Mouse (Mus musculus) liver, embryonic 14.5 days (tissue): ENCODE data around the gene Ehd2. TPM values are rescaled to one million over a fixed set of nuclear protein-coding genes. Genes with fewer than 3 reads are reported as not detected.

Experiments used
- ATAC-seq: fragments of 200-750 bp; cut with Nextera tagmentation; 2 replicates; pipeline ENCODE4 v1.8.0; 2017; ENCODE audit warnings: moderate number of reproducible peaks, mild to moderate bottlenecking, moderate library complexity; ENCODE audit not compliant: insufficient read depth
- DNase-seq, 3 experiments: peaks; one replicate each; pipeline ENCODE4 v3.0.0-alpha.2; 2012 to 2013; ENCODE audit warnings: low read depth in 3 of 3, low spot score in 3 of 3
- H3K27ac ChIP-seq: fragments of 300-500 bp; sonication (generic); 2 replicates; pipeline ENCODE4 v1.5.1; 2014; ENCODE audit warnings: moderate library complexity, mild to moderate bottlenecking, control low read depth, inconsistent platforms
- H3K27me3 ChIP-seq: fragments of 300-500 bp; sonication (generic); 2 replicates; pipeline ENCODE4 v1.6.1; 2014; ENCODE audit warnings: mild to moderate bottlenecking, low read length, moderate library complexity; ENCODE audit not compliant: control insufficient read depth, insufficient read depth
- H3K36me3 ChIP-seq: fragments of 300-500 bp; sonication (generic); replicated peaks from 2 replicates; pipeline ENCODE4 v1.6.1; 2014; ENCODE audit warnings: low read depth; ENCODE audit not compliant: control insufficient read depth, insufficient read depth
- H3K4me1 ChIP-seq, 2 experiments: fragments of 200-500 bp in 1 of 2; fragments of 300-500 bp in 1 of 2; sonication (generic) in 1 of 2; replicated peaks; 2 replicates each; pipeline ENCODE4 v1.6.1; 2012 to 2014; ENCODE audit warnings: antibody characterized with exemption in 1 of 2, inconsistent platforms in 1 of 2, low read length in 1 of 2; ENCODE audit not compliant: control insufficient read depth in 2 of 2, insufficient read depth in 2 of 2
- H3K4me2 ChIP-seq: fragments of 300-500 bp; sonication (generic); 2 replicates; pipeline ENCODE4 v1.6.1; 2014; ENCODE audit warnings: low read depth, mild to moderate bottlenecking, control low read depth, moderate library complexity
- H3K4me3 ChIP-seq, 2 experiments: fragments of 200-500 bp in 1 of 2; fragments of 300-500 bp in 1 of 2; sonication (generic) in 1 of 2; 2 replicates each; pipeline ENCODE4 v1.5.1; 2012 to 2014; ENCODE audit warnings: low read depth in 2 of 2, low read length in 2 of 2, mild to moderate bottlenecking in 2 of 2, control low read depth in 1 of 2, inconsistent platforms in 1 of 2, moderate library complexity in 1 of 2; ENCODE audit not compliant: insufficient read depth in 1 of 2
- H3K9ac ChIP-seq: fragments of 300-500 bp; sonication (generic); replicated peaks from 2 replicates; pipeline ENCODE4 v1.6.1; 2014; ENCODE audit warnings: mild to moderate bottlenecking, control low read depth, moderate library complexity
- H3K9me3 ChIP-seq: fragments of 300-500 bp; sonication (generic); 2 replicates; pipeline ENCODE4 v1.6.1; 2016; ENCODE audit warnings: low read length, mixed read lengths; ENCODE audit not compliant: control insufficient read depth
- CTCF ChIP-seq: IDR thresholded peaks from 2 replicates; pipeline ENCODE4 v1.5.1; 2016; ENCODE audit warnings: antibody characterized with exemption, low read depth, control low read depth
- EP300 ChIP-seq: IDR thresholded peaks from 2 replicates; pipeline ENCODE4 v1.6.1; 2016; ENCODE audit warnings: antibody characterized with exemption, low read depth
- WGBS: fragments of 180-500 bp; shearing (Covaris S2); extraction: QIAGEN DNeasy Blood & Tissue Kit; methylation state at CpG from one replicate; pipeline ENCODE4 v1.1.7; 2014; ENCODE audit not compliant: insufficient replicate concordance; 5-methylcytosine and 5-hydroxymethylcytosine counted together
- polyA plus RNA-seq, 2 experiments: library from polyadenylated mRNA; depleted of rRNA in 1 of 2; stranded (reverse) in 1 of 2; unstranded in 1 of 2; fragments of >200 nt; fragmentation: Nextera tagmentation in 1 of 2; extraction: Ambion mirVana in 1 of 2; gene quantifications; 2 replicates each; pipeline versions ENCODE4 v1.2.1 to v1.2.3; 2012 to 2014

The Ehd2 gene
- polyA plus RNA-seq, 2 experiments, result 2.5 to 3.0 TPM

- peak; percentile 63 to 76 (median 66) for DNase-seq
- WGBS, result 3% methylated on average over 23 of the region's 23 CpGs
- H3K27ac ChIP-seq, result no peak overlapping the region
- H3K4me3 ChIP-seq, result peak overlapping the region; percentile 28 to 43
- no peaks in the 10 kb centered on the region; the same call in 1 of the 2 replicates for H3K27me3 ChIP-seq
- peak overlapping the region; percentile 69 for H3K4me2 ChIP-seq
- H3K9ac ChIP-seq, result peak overlapping the region; percentile 36
- TF ChIP-seq CTCF, result peak; percentile 99
- TF ChIP-seq EP300, result no peak
- no peaks in the 10 kb centered on the region for H3K9me3 ChIP-seq
- H3K4me1 ChIP-seq, result peaks cover 45 to 55% of the 10 kb centered on the region in 2 experiments
- ATAC-seq, result peak; percentile 61
- peaks cover 10% of the 10 kb centered on the region for H3K36me3 ChIP-seq
Measured at GRCm38 (mm10) chr7:15948381-15948941, 18.9 kb downstream of the Ehd2 start.

- no peak overlapping the region for H3K4me3 ChIP-seq
- no peak for ATAC-seq
- H3K36me3 ChIP-seq, result peaks cover 16% of the 10 kb centered on the region
- H3K27ac ChIP-seq, result peak overlapping the region; percentile 9
- H3K4me1 ChIP-seq, result peaks cover 38 to 49% of the 10 kb centered on the region in 2 experiments
- H3K9ac ChIP-seq, result peak overlapping the region; percentile 19; the same call in 1 of the 2 replicates
- TF ChIP-seq CTCF, result no peak
- no peak for TF ChIP-seq EP300
- H3K9me3 ChIP-seq, result no peaks in the 10 kb centered on the region
- DNase-seq, result no peak
- H3K27me3 ChIP-seq, result no peaks in the 10 kb centered on the region; the same call in 1 of the 2 replicates
- 23% methylated on average over 4 of the region's 4 CpGs for WGBS
- peak overlapping the region; percentile 69 for H3K4me2 ChIP-seq
Measured at GRCm38 (mm10) chr7:15947653-15948260, 19.6 kb downstream of the Ehd2 start.

GRCm38 (mm10) chr7:15945721-15946536 lies 21.4 kb downstream of the Ehd2 start, which contains the start of gene Nop53:
TSS of gene Nop53 (minus strand) at chr7:15946074.
- no peak for TF ChIP-seq CTCF
- no peak for TF ChIP-seq EP300
- peak within 1 kb of the TSS; percentile 67 for H3K9ac ChIP-seq
- no peaks in the 10 kb centered on the region for H3K27me3 ChIP-seq
- peaks cover 28 to 33% of the 10 kb centered on the region in 2 experiments for H3K4me1 ChIP-seq
- no peaks in the 10 kb centered on the region for H3K9me3 ChIP-seq
- 2% methylated on average over 59 of the region's 59 CpGs for WGBS
- ATAC-seq (peak; percentile 87), DNase-seq (peak; percentile 96 to 97 (median 96))
- H3K4me2 ChIP-seq, result peak within 1 kb of the TSS; percentile 90
- H3K27ac ChIP-seq, result peak within 1 kb of the TSS; percentile 73
- peak within 1 kb of the TSS; percentile 79 to 84 for H3K4me3 ChIP-seq
- H3K36me3 ChIP-seq, result peaks cover 34% of the 10 kb centered on the region

GRCm38 (mm10) chr7:15945211-15945610 lies 22.2 kb downstream of the Ehd2 start:
- no peak for DNase-seq
- TF ChIP-seq CTCF, result no peak
- no peak for TF ChIP-seq EP300

More at GRCm38 (mm10) chr7:15945211-15945610, 22.2 kb downstream of the Ehd2 start:
- H3K36me3 ChIP-seq, result peaks cover 40% of the 10 kb centered on the region
- H3K27ac ChIP-seq, result no peak overlapping the region
- peaks cover 24 to 28% of the 10 kb centered on the region in 2 experiments for H3K4me1 ChIP-seq
- peak overlapping the region; percentile 67 for H3K9ac ChIP-seq
- ATAC-seq, result no peak
- no peaks in the 10 kb centered on the region for H3K27me3 ChIP-seq
- H3K9me3 ChIP-seq, result no peaks in the 10 kb centered on the region
- H3K4me2 ChIP-seq, result peak overlapping the region; percentile 90
- H3K4me3 ChIP-seq, result peak overlapping the region; percentile 79 to 84
- WGBS, result 4% methylated on average over 8 of the region's 8 CpGs
